Mouse (Mus musculus) heart, adult 2 months (tissue): ENCODE measurements around the gene Arhgap8.
A peak's percentile ranks its signal among the peaks of the same experiment; 100 is the strongest.

Experiments
- CTCF ChIP-seq: fragments of 200-600 bp; IDR thresholded peaks from 2 replicates; pipeline ENCODE4 v1.8.1; 2022; ENCODE audit warnings: antibody characterized with exemption, mild to moderate bottlenecking, moderate library complexity
- EP300 ChIP-seq: fragments of 200-500 bp; IDR thresholded peaks from 2 replicates; pipeline ENCODE4 v1.6.1; 2011; ENCODE audit warnings: low read depth, low read length, control low read depth; ENCODE audit not compliant: insufficient read depth
- POLR2A ChIP-seq: fragments of 200-500 bp; IDR thresholded peaks from 2 replicates; pipeline ENCODE4 v1.6.1; 2011; ENCODE audit warnings: mild to moderate bottlenecking, low read depth, low read length, control low read depth; ENCODE audit not compliant: insufficient read depth

DNA sequence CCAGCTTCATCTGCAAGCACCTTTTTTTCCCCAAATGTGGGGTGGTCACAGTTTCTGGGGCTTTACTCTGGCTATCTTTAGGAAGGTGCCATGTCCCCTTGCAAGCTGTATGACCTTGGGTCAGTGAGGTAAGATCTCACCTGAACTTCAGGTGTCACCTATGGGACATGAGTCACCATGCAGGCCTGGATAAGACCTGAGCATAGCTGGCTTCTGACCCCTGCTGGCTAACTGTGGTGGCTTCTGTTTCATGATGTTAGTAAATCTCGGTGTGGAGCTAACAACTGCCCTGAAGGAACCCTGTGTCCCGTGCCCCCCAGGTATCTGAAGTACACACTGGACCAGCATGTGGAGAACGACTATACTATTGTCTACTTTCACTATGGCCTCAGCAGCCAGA is 21.7 kb downstream of the Arhgap8 start:
- TF ChIP-seq POLR2A (no peak), CTCF (peak; percentile 41), EP300 (no peak)
